Mouse (Mus musculus) erythroblast, embryonic 14.5 days (primary cell): ENCODE measurements at regions not wholly inside any gene's neighbourhood (a gene's known extent, or its start where the extent isn't known, plus 50 kb on each side); places are given as distances from the start of the nearest gene placed in this dataset.

Experiments
- GATA1 ChIP-seq: IDR thresholded peaks from 2 replicates; pipeline ENCODE4 v1.6.1; 2012; ENCODE audit warnings: low read length, inconsistent platforms, mixed read lengths
- TAL1 ChIP-seq: IDR thresholded peaks from 3 replicates; pipeline ENCODE4 v1.6.1; 2012; ENCODE audit warnings: low read length, inconsistent platforms, mixed read lengths

DNA sequence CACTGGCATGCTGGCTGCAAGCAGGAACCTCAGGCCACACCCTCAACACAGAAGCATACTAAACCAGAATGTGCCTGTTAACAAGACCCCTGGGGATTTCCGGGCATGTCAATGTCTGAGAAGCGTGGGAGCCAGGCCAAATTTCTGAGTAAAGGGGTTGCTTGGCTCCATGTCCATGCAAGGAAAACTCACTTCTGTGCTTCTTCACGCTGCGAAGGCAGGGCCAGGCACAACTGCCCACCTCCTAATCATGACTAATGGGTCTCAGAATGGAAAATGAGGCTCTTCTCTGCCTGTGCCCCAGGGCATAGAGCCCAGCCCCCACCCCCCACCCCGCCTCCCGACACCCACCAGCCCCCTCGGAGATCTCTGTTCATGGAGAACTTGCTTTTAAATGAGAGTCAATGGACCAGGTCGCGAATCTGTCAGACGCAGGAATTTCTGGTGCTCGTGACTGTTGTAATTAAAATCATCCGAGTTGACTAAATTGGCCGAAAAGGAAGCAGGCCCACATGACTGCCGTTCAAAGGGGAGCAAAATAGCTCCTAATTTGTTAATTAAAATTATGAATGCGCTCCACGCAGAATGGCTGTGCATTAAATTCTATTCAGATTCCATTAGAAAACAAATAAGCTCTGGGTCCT, 152.2 kb downstream of the H2al1j start:
- no peak for TF ChIP-seq GATA1
- no peak for TF ChIP-seq TAL1
